Mouse (Mus musculus) splenic B cell, adult 2 months (primary cell): Measurements from ENCODE around the gene Pola1.
A peak's percentile ranks its signal among the peaks of the same experiment; 100 is the strongest.

Experiments used
- DNase-seq: peaks from one replicate; pipeline ENCODE4 v3.0.0-alpha.2; 2011; ENCODE audit warnings: low read depth, low spot score
- H3K27me3 ChIP-seq: 2 replicates; pipeline ENCODE4 v1.6.1; 2012; ENCODE audit warnings: mild to moderate bottlenecking, low read length, moderate library complexity, mixed read lengths; ENCODE audit not compliant: control insufficient read depth, poor library complexity, insufficient read depth, severe bottlenecking
- H3K36me3 ChIP-seq: 2 replicates; pipeline ENCODE4 v1.6.1; 2012; ENCODE audit warnings: mild to moderate bottlenecking, low read length, moderate library complexity, mixed read lengths; ENCODE audit not compliant: control insufficient read depth, poor library complexity, insufficient read depth, severe bottlenecking

Gene Pola1

GRCm38 (mm10) chrX:93321336-93321735 is 310.6 kb downstream of the Pola1 start:
- no peaks in the 10 kb centered on the region for H3K36me3 ChIP-seq
- no peak for DNase-seq
- H3K27me3 ChIP-seq = no peaks in the 10 kb centered on the region

- H3K36me3 ChIP-seq = no peaks in the 10 kb centered on the region
- H3K27me3 ChIP-seq = no peaks in the 10 kb centered on the region
- DNase-seq = no peak
Measured at GRCm38 (mm10) chrX:93319979-93320378, 312.0 kb downstream of the Pola1 start.

GRCm38 (mm10) chrX:93317577-93317976 is 314.4 kb downstream of the Pola1 start:
- no peak for DNase-seq
- Histone ChIP-seq H3K36me3 (no peaks in the 10 kb centered on the region), H3K27me3 (no peaks in the 10 kb centered on the region)

DNA sequence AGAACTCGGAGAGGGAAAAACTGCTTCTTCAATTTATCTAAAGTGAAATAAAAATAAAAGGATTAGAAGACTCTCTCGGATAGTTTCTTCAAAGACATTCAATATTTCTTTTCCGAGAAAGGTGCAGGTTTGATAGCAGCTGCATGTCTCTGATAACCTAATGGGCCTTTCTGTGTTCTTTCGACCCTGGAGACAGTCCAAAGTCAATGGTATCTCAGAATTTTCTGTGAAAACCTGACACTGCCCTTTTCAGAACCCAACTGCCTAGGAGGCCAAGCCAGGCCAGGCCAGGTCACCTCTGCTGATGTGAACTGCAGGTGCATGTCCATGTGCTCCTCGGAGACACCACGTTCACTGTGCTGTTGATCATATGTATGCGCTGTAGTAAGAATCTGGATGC is 326.2 kb downstream of the Pola1 start:
- DNase-seq = no peak
- Histone ChIP-seq H3K36me3 (no peaks in the 10 kb centered on the region), H3K27me3 (no peaks in the 10 kb centered on the region)

GRCm38 (mm10) chrX:93301798-93302197 is 330.2 kb downstream of the Pola1 start:
- Histone ChIP-seq H3K36me3 (no peaks in the 10 kb centered on the region), H3K27me3 (no peaks in the 10 kb centered on the region; the same call in 1 of the 2 replicates)
- DNase-seq = no peak

DNA sequence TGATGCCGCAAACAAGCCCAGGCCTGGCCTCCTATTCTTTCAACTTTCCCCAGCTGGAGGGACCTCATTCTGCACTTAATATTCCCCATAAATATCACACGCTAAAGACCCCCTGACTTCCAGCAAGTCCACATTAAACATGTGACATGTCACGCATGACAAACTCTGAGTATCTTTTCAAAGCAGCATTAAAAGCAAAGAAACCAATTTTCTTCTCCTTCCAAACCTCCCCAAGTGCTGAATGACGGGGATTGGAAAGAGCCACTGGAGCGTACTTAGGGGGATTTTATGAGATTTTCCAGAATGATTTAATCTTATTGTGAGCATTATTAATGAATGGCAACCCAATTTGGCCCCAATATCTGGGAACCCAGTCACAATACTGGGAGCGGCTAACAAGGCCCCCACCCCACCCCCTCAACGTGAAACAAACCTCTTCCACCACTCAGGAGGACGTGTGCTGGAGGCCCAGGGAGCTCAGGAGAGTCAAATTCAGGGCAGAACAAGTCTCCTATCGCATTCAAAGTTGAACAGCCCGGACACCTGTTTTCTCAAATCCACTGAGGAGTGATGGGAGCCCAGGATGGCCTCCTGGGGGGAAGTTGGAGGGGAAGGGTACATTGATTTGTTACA is 331.7 kb downstream of the Pola1 start:
- no peak for DNase-seq
- Histone ChIP-seq H3K27me3 (no peaks in the 10 kb centered on the region; the same call in 1 of the 2 replicates), H3K36me3 (no peaks in the 10 kb centered on the region)

- no peak for DNase-seq
Measured at GRCm38 (mm10) chrX:93299771-93300170, 332.2 kb downstream of the Pola1 start.

GRCm38 (mm10) chrX:93299046-93299626 is 332.8 kb downstream of the Pola1 start:
- no peaks in the 10 kb centered on the region for H3K36me3 ChIP-seq
- no peak for DNase-seq
- H3K27me3 ChIP-seq = no peaks in the 10 kb centered on the region; the same call in 1 of the 2 replicates

More at GRCm38 (mm10) chrX:93299771-93300170, 332.2 kb downstream of the Pola1 start:
- Histone ChIP-seq H3K27me3 (no peaks in the 10 kb centered on the region; the same call in 1 of the 2 replicates), H3K36me3 (no peaks in the 10 kb centered on the region)

GRCm38 (mm10) chrX:93297001-93297441 is 334.9 kb downstream of the Pola1 start:
- peak; percentile 11 for DNase-seq
- no peaks in the 10 kb centered on the region; the same call in 1 of the 2 replicates for H3K27me3 ChIP-seq

GRCm38 (mm10) chrX:93295819-93296218 is 336.1 kb downstream of the Pola1 start:
- no peaks in the 10 kb centered on the region; the same call in 1 of the 2 replicates for H3K27me3 ChIP-seq
- no peak for DNase-seq
- no peaks in the 10 kb centered on the region for H3K36me3 ChIP-seq

More at GRCm38 (mm10) chrX:93297001-93297441, 334.9 kb downstream of the Pola1 start:
- no peaks in the 10 kb centered on the region for H3K36me3 ChIP-seq

DNA sequence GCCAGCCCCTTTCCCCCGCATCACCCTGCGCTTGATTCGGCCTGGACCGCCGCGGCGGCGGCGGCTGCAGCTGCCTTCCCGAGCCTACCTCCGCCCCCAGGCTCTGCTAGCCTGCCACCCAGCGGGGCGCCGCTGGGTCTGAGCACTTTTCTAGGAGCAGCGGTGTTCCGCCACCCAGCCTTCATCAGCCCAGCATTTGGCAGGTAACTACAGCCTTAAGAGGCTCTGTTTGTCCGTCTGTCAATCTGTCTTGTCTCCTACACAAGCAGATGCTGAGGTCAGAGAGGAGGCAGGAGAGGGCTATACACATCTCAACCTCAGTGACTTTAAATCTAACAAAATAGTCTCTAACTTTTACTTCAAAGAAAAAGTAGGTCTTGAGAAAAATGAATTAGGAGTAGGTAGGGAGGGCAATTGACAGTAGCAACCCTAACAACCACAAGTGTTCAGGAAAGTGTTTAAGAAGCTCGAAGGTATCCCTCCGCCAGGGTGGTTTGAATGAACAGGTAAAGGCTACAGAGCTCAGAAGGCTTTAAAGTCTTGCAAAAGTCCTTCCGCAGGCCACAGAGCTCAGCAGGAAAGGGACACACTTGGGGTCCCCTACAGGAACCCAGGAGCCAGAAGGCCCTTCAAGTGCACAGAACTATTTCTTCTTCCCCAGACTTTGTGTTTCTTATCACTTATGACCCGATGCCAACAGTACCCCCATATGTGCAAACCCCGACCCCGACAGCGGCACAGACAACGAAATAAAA is 337.0 kb downstream of the Pola1 start:
- no peaks in the 10 kb centered on the region for H3K36me3 ChIP-seq
- H3K27me3 ChIP-seq = no peaks in the 10 kb centered on the region; the same call in 1 of the 2 replicates
- DNase-seq = peak; percentile 3

GRCm38 (mm10) chrX:93292031-93292430 is 339.9 kb downstream of the Pola1 start:
- Histone ChIP-seq H3K27me3 (no peaks in the 10 kb centered on the region), H3K36me3 (no peaks in the 10 kb centered on the region)
- no peak for DNase-seq

DNA sequence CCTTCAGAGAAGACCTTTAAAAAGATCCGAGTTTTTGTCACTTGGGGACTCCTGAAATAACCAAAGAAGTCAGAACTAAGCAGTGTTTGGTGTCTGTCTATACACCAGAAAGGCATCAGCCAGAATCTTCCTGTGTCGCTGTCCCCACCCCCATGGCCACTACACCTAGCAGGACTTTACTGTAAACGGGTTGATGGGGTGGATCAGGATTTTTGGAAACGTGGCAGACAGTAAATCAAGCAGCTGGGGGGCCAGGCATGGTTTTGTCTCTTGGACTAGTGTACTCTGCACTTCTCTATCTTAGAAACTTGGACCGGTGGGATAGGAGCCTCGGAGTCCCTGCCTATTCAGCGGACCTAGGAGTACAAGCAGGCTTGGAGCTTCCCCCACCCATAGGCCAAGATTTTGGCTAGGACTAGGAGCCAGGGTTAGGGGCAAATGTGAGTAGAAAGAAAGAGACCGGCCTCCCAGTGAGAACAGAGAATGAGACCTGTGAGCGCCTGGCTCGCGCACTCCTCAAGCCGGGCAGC is 342.0 kb downstream of the Pola1 start:
- H3K27me3 ChIP-seq = peaks cover 2% of the 10 kb centered on the region; the same call in 1 of the 2 replicates
- no peaks in the 10 kb centered on the region for H3K36me3 ChIP-seq
- peak; percentile 2 for DNase-seq

GRCm38 (mm10) chrX:93289076-93289475 is 342.9 kb downstream of the Pola1 start:
- DNase-seq = peak; percentile 6
- H3K27me3 ChIP-seq = peaks cover 2% of the 10 kb centered on the region; the same call in 1 of the 2 replicates
- H3K36me3 ChIP-seq = no peaks in the 10 kb centered on the region

- no peaks in the 10 kb centered on the region for H3K36me3 ChIP-seq
- DNase-seq = peak; percentile 11
- peaks cover 2% of the 10 kb centered on the region; the same call in 1 of the 2 replicates for H3K27me3 ChIP-seq
Measured at GRCm38 (mm10) chrX:93288339-93288738, 343.6 kb downstream of the Pola1 start.
